Mouse (Mus musculus): ENCODE data around the gene Asxl2. TPM values are rescaled to one million over a fixed set of nuclear protein-coding genes. Genes with fewer than 3 reads are reported as not detected.

The Asxl2 gene
- total RNA-seq (2014; rRNA removed): 13.2 and 16.1 TPM in 2 replicates
- polyA plus RNA-seq (2015; fragmentation: Nextera tagmentation; extraction: Ambion mirVana): 9.6 and 10.7 TPM in 2 replicates

- peak; percentile 100 for DNase-seq (ENCODE audit: low spot score)
- peak within 1 kb of the TSS; percentile 94 for H3K4me3 ChIP-seq (ENCODE audit: low read length)
- WGBS: under 1% methylated on average over 53 of the region's 53 CpGs
- no peaks in the 10 kb centered on the region for H3K27me3 ChIP-seq (ENCODE audit: insufficient read depth, low read length)
- ATAC-seq: peak; percentile 96
- peak within 1 kb of the TSS; percentile 71 for H3K4me2 ChIP-seq (ENCODE audit: low read depth, low read length)
- peak within 1 kb of the TSS; percentile 99 for H3K27ac ChIP-seq
- H3K36me3 ChIP-seq (ENCODE audit: insufficient read depth, low read length): no peaks in the 10 kb centered on the region
- H3K9ac ChIP-seq (replicated peaks; ENCODE audit: low read length): peak within 1 kb of the TSS; percentile 99
- no peak for TF ChIP-seq CTCF (IDR thresholded peaks at IDR 0.05; ENCODE audit: low read depth)
- no peaks in the 10 kb centered on the region for H3K4me1 ChIP-seq (ENCODE audit: insufficient read depth, low read length)
- no peaks in the 10 kb centered on the region for H3K9me3 ChIP-seq (ENCODE audit: low read length)
Measured at GRCm38 (mm10) chr12:3426530-3427034, at the start of gene Asxl2. Gene Asxl2, plus strand, starts transcription at chr12:3426857.

GRCm38 (mm10) chr12:3377190-3377589 lies 49.5 kb upstream of the Asxl2 start:
- peaks cover 5% of the 10 kb centered on the region; the same call in 1 of the 2 replicates for H3K36me3 ChIP-seq (ENCODE audit: insufficient read depth, low read length)
- no peak for ATAC-seq
- 20% methylated on average over 3 of the region's 3 CpGs for WGBS

GRCm38 (mm10) chr12:3377755-3378154 lies 48.9 kb upstream of the Asxl2 start:
- no peak for TF ChIP-seq CTCF (IDR thresholded peaks at IDR 0.05; ENCODE audit: low read depth)
- no peaks in the 10 kb centered on the region for H3K4me1 ChIP-seq (ENCODE audit: insufficient read depth, low read length)

More at GRCm38 (mm10) chr12:3377190-3377589, 49.5 kb upstream of the Asxl2 start:
- H3K4me1 ChIP-seq (ENCODE audit: insufficient read depth, low read length): 0 out of 2 replicates have a peak, but pooled peaks cover 3% of the 10 kb centered on the region
- no peaks in the 10 kb centered on the region for H3K27me3 ChIP-seq (ENCODE audit: insufficient read depth, low read length)
- no peak overlapping the region for H3K4me2 ChIP-seq (ENCODE audit: low read depth, low read length)
- no peak overlapping the region for H3K27ac ChIP-seq
- peak; percentile 50 for TF ChIP-seq CTCF (IDR thresholded peaks at IDR 0.05; ENCODE audit: low read depth)
- H3K9ac ChIP-seq (replicated peaks; ENCODE audit: low read length): no peak overlapping the region
- H3K4me3 ChIP-seq (ENCODE audit: low read length): no peak overlapping the region
- peak; percentile 45 for DNase-seq (ENCODE audit: low spot score)
- no peaks in the 10 kb centered on the region for H3K9me3 ChIP-seq (ENCODE audit: low read length)

GRCm38 (mm10) chr12:3384860-3385259 lies 41.8 kb upstream of the Asxl2 start:
- Histone ChIP-seq H3K9me3 (ENCODE audit: low read length) (no peaks in the 10 kb centered on the region), H3K4me3 (ENCODE audit: low read length) (no peak overlapping the region), H3K9ac (replicated peaks; ENCODE audit: low read length) (no peak overlapping the region), H3K36me3 (ENCODE audit: insufficient read depth, low read length) (peaks cover 33% of the 10 kb centered on the region), H3K4me1 (ENCODE audit: insufficient read depth, low read length) (peaks cover 10% of the 10 kb centered on the region), H3K27ac (peak overlapping the region; percentile 49; the same call in 1 of the 2 replicates), H3K4me2 (ENCODE audit: low read depth, low read length) (no peak overlapping the region), H3K27me3 (ENCODE audit: insufficient read depth, low read length) (no peaks in the 10 kb centered on the region)
- no peak for ATAC-seq
- WGBS: 86% methylated on average over 1 of the region's 1 CpGs
- no peak for TF ChIP-seq CTCF (IDR thresholded peaks at IDR 0.05; ENCODE audit: low read depth)
- DNase-seq (ENCODE audit: low spot score): no peak

More at GRCm38 (mm10) chr12:3377755-3378154, 48.9 kb upstream of the Asxl2 start:
- Histone ChIP-seq H3K4me2 (ENCODE audit: low read depth, low read length) (no peak overlapping the region), H3K9me3 (ENCODE audit: low read length) (no peaks in the 10 kb centered on the region), H3K9ac (replicated peaks; ENCODE audit: low read length) (no peak overlapping the region), H3K4me3 (ENCODE audit: low read length) (no peak overlapping the region), H3K27ac (no peak overlapping the region), H3K36me3 (ENCODE audit: insufficient read depth, low read length) (peaks cover 11% of the 10 kb centered on the region; the same call in 1 of the 2 replicates), H3K27me3 (ENCODE audit: insufficient read depth, low read length) (no peaks in the 10 kb centered on the region)
- ATAC-seq (no peak), DNase-seq (ENCODE audit: low spot score) (no peak)
- 73% methylated on average over 5 of the region's 5 CpGs for WGBS

GRCm38 (mm10) chr12:3385271-3385670 lies 41.4 kb upstream of the Asxl2 start:
- ATAC-seq (no peak), DNase-seq (ENCODE audit: low spot score) (no peak)
- H3K27me3 ChIP-seq (ENCODE audit: insufficient read depth, low read length): no peaks in the 10 kb centered on the region
- TF ChIP-seq CTCF (IDR thresholded peaks at IDR 0.05; ENCODE audit: low read depth): peak; percentile 9; the same call in 1 of the 2 replicates
- H3K4me1 ChIP-seq (ENCODE audit: insufficient read depth, low read length): peaks cover 10% of the 10 kb centered on the region
- no peak overlapping the region for H3K9ac ChIP-seq (replicated peaks; ENCODE audit: low read length)
- H3K4me2 ChIP-seq (ENCODE audit: low read depth, low read length): no peak overlapping the region
- peaks cover 31% of the 10 kb centered on the region for H3K36me3 ChIP-seq (ENCODE audit: insufficient read depth, low read length)
- no peak overlapping the region for H3K4me3 ChIP-seq (ENCODE audit: low read length)
- peak overlapping the region; percentile 49 for H3K27ac ChIP-seq
- no peaks in the 10 kb centered on the region for H3K9me3 ChIP-seq (ENCODE audit: low read length)
- 60% methylated on average over 6 of the region's 6 CpGs for WGBS

- Histone ChIP-seq H3K9me3 (ENCODE audit: low read length) (no peaks in the 10 kb centered on the region), H3K36me3 (ENCODE audit: insufficient read depth, low read length) (peaks cover 31% of the 10 kb centered on the region), H3K4me3 (ENCODE audit: low read length) (no peak overlapping the region), H3K9ac (replicated peaks; ENCODE audit: low read length) (0 out of 2 replicates have a peak overlapping the region, but pooled peaks have one; percentile 21), H3K4me1 (ENCODE audit: insufficient read depth, low read length) (peaks cover 10% of the 10 kb centered on the region), H3K4me2 (ENCODE audit: low read depth, low read length) (0 out of 2 replicates have a peak overlapping the region, but pooled peaks have one; percentile 13), H3K27ac (peak overlapping the region; percentile 49), H3K27me3 (ENCODE audit: insufficient read depth, low read length) (no peaks in the 10 kb centered on the region)
- DNase-seq (ENCODE audit: low spot score) (peak; percentile 28), ATAC-seq (peak; percentile 57)
- no peak for TF ChIP-seq CTCF (IDR thresholded peaks at IDR 0.05; ENCODE audit: low read depth)
- WGBS: 27% methylated on average over 10 of the region's 10 CpGs
Measured at GRCm38 (mm10) chr12:3385940-3386339, 40.7 kb upstream of the Asxl2 start.

GRCm38 (mm10) chr12:3387891-3388290 lies 38.8 kb upstream of the Asxl2 start:
- no peak for ATAC-seq
- no peak for DNase-seq (ENCODE audit: low spot score)
- WGBS: 93% methylated on average over 16 of the region's 16 CpGs
- Histone ChIP-seq H3K27me3 (ENCODE audit: insufficient read depth, low read length) (no peaks in the 10 kb centered on the region), H3K36me3 (ENCODE audit: insufficient read depth, low read length) (peaks cover 25% of the 10 kb centered on the region), H3K9ac (replicated peaks; ENCODE audit: low read length) (no peak overlapping the region), H3K4me2 (ENCODE audit: low read depth, low read length) (no peak overlapping the region), H3K27ac (no peak overlapping the region), H3K4me1 (ENCODE audit: insufficient read depth, low read length) (peaks cover 10% of the 10 kb centered on the region), H3K9me3 (ENCODE audit: low read length) (no peaks in the 10 kb centered on the region), H3K4me3 (ENCODE audit: low read length) (no peak overlapping the region)
- TF ChIP-seq CTCF (IDR thresholded peaks at IDR 0.05; ENCODE audit: low read depth): no peak
